Mouse (Mus musculus): ENCODE data around the gene Kif23.

DNA sequence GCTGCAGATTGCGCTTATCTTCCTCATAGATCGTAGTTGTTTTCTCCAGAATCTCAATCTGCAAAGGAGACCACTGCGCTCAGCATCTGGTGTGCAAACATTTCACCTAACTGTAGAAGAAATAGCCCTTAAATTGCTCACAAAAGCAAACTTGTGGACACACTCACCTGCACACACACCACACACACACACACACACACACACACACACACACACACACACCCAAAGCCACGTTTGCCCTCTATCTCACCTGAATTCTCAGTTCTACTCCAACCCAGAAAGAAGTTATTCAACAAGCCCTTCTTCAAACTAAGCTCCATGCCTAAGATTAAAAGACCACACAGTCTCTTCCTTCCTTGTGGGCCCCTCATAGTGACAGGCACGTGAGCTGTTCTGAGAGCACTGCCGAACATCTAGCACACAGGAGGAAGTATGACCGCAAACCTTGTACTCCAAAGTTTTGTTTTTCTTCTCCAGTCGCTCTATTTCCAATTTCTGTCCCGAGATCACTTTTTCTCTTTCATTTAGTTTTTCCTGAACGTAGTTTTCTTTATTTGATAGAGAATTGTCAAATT, 21.4 kb downstream of the Kif23 start:
- TF ChIP-seq CTCF (IDR thresholded peaks at IDR 0.05) (no peak), EP300 (IDR thresholded peaks at IDR 0.05) (no peak)
